Comparison of ENCODE assay signal across 9 mouse cellular contexts in the genomic region with DNA sequence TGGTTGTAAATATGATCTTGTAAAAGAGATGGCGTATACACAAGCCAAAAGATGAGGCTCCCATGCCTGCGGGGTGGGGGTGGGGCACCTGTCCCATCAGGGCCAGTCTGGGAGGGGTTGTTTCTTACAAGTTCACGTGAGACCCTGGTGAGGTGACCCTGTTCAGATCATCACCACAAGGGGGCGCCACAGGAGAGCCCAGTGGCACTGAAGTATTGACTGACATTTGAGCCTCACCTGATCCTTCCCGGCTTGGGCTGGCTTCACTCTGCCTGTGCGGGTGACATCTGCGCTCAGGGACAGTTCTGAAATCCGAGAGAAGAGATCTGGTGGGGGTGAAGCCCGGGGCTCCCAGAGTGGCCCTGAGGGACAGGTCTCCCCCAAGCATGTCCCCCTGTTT. TPM values are rescaled to one million over a fixed set of nuclear protein-coding genes. Genes with fewer than 3 reads are reported as not detected.
DNase-seq lines count a peak whose midpoint lies in the region; ATAC-seq and TF ChIP-seq lines count a peak whose summit lies in the region.
"Had no signal": no experiment of that assay in that cellular context is flagged by ENCODE, and none has a peak within 500 bp of the region (broad histone marks: within the 10 kb centered on the region; RNA-seq: fewer than 3 reads in every experiment).

No protein-coding gene starts in this region.

- no peaks in the 10 kb centered on the region for H3K79me2 ChIP-seq in liver, adult 2 months (ENCODE audit: control insufficient read depth, insufficient read depth, low read length)

- intact Hi-C loops in gastrocnemius, postnatal 14 days (cut with DNase I; ENCODE audit: low total_unique reads): no loop called here
- intact Hi-C loops in left cerebral cortex, postnatal 36 days (cut with DNase I): no loop called here

- no peak overlapping the region for H3K4me2 ChIP-seq in intestine, embryonic 14.5 days (ENCODE audit: low read length)
- no peak overlapping the region for H3K4me2 ChIP-seq in intestine, embryonic 16.5 days (ENCODE audit: low read depth, low read length)
- H3K4me2 ChIP-seq: neural tube, embryonic 12.5 days had no signal

- H3K4me3 ChIP-seq in intestine, embryonic 14.5 days (ENCODE audit: low read depth, low read length): no peak overlapping the region
- no peak overlapping the region for H3K4me3 ChIP-seq in intestine, embryonic 16.5 days (ENCODE audit: low read length)
- no peak overlapping the region for H3K4me3 ChIP-seq in E14TG2a.4 (replicated peaks; ENCODE audit: low read length)
- H3K4me3 ChIP-seq in liver, adult 2 months (ENCODE audit: insufficient read depth, low read depth, low read length): no peak overlapping the region
- no peak overlapping the region for H3K4me3 ChIP-seq in small intestine, adult 2 months (ENCODE audit: low read depth, low read length)
- H3K4me3 ChIP-seq: neural tube, embryonic 12.5 days had no signal

- H3K9ac ChIP-seq in intestine, embryonic 14.5 days (ENCODE audit: low read length): no peak overlapping the region
- H3K9ac ChIP-seq in intestine, embryonic 16.5 days (ENCODE audit: low read depth, low read length): no peak overlapping the region
- H3K9ac ChIP-seq in liver, adult 2 months (ENCODE audit: low read depth, low read length): no peak overlapping the region
- H3K9ac ChIP-seq: neural tube, embryonic 12.5 days had no signal

- TF ChIP-seq CTCF in E14TG2a.4 (conservative IDR thresholded peaks at IDR 0.05; ENCODE audit: low read length): peak; percentile 62
- peak; percentile 58 for TF ChIP-seq CTCF in brain, embryonic 14.5 days (IDR thresholded peaks at IDR 0.05; ENCODE audit: borderline replicate concordance, extremely low read depth, insufficient read depth, insufficient read length)
- peak; percentile 83 for TF ChIP-seq CTCF in liver, adult 2 months (IDR thresholded peaks at IDR 0.05; ENCODE audit: low read depth, low read length)
- peak; percentile 65; the same call in 1 of the 2 replicates for TF ChIP-seq CTCF in small intestine, adult 2 months (IDR thresholded peaks at IDR 0.05; ENCODE audit: extremely low read depth, insufficient read length, insufficient replicate concordance, low read depth, low read length)

- no peak; the same call in 1 of the 2 replicates for ATAC-seq in intestine, embryonic 14.5 days (replicated peaks; ENCODE audit: low FRiP score, low TSS enrichment, low read depth)
- ATAC-seq in intestine, embryonic 16.5 days: no peak

- TF ChIP-seq POLR2A in brain, embryonic 14.5 days (IDR thresholded peaks at IDR 0.05; ENCODE audit: borderline replicate concordance, extremely low read depth, insufficient read depth, insufficient read length, poor library complexity, severe bottlenecking): no peak
- TF ChIP-seq POLR2A in liver, adult 2 months (IDR thresholded peaks at IDR 0.05; ENCODE audit: extremely low read depth, insufficient read depth, low read length): no peak
- TF ChIP-seq POLR2A in small intestine, adult 2 months (IDR thresholded peaks at IDR 0.05; ENCODE audit: low read depth, low read length): no peak

- DNase-seq in intestine, embryonic 14.5 days (ENCODE audit: low spot score): peak; percentile 87
- no peak for DNase-seq in brain, embryonic 14.5 days (ENCODE audit: low read depth)
- peak; percentile 76 for DNase-seq in gastrocnemius, postnatal 14 days
- DNase-seq in liver, adult 2 months (ENCODE audit: extremely low read depth, low read depth, low spot score): peak; percentile 12
- DNase-seq in left cerebral cortex, postnatal 36 days (ENCODE audit: low spot score in 2 of 2): no peak

- 15% methylated on average over 9 of the region's 9 CpGs for WGBS in intestine, embryonic 14.5 days
- WGBS in intestine, embryonic 16.5 days: 15% methylated on average over 9 of the region's 9 CpGs
- WGBS in liver, adult 2 months: 19% methylated on average over 9 of the region's 9 CpGs
- WGBS in small intestine, adult 2 months: 17% methylated on average over 9 of the region's 9 CpGs

- H3K9me3 ChIP-seq in intestine, embryonic 14.5 days (ENCODE audit: control insufficient read depth, low read length): no peaks in the 10 kb centered on the region
- no peaks in the 10 kb centered on the region for H3K9me3 ChIP-seq in intestine, embryonic 16.5 days (ENCODE audit: control insufficient read depth, low read length)
- H3K9me3 ChIP-seq in E14TG2a.4 (ENCODE audit: low read length): no peaks in the 10 kb centered on the region
- H3K9me3 ChIP-seq: neural tube, embryonic 12.5 days had no signal

- H3K4me1 ChIP-seq in intestine, embryonic 14.5 days (replicated peaks; ENCODE audit: control insufficient read depth, insufficient read depth, low read length): no peaks in the 10 kb centered on the region; the same call in 1 of the 2 replicates
- peaks cover 1% of the 10 kb centered on the region; the same call in 1 of the 2 replicates for H3K4me1 ChIP-seq in intestine, embryonic 16.5 days (ENCODE audit: control insufficient read depth, insufficient read depth, low read length)
- peaks cover 15% of the 10 kb centered on the region for H3K4me1 ChIP-seq in E14TG2a.4 (replicated peaks; ENCODE audit: low read depth, low read length)
- H3K4me1 ChIP-seq in liver, adult 2 months (ENCODE audit: control insufficient read depth, insufficient read depth, low read length): no peaks in the 10 kb centered on the region
- H3K4me1 ChIP-seq in small intestine, adult 2 months (ENCODE audit: control insufficient read depth, insufficient read depth, insufficient read length, low read length): no peaks in the 10 kb centered on the region

- H3K27me3 ChIP-seq in intestine, embryonic 14.5 days (replicated peaks; ENCODE audit: control insufficient read depth, insufficient read depth, low read length): 0 out of 2 replicates have a peak, but pooled peaks cover 3% of the 10 kb centered on the region
- H3K27me3 ChIP-seq in intestine, embryonic 16.5 days (replicated peaks; ENCODE audit: control insufficient read depth, insufficient read depth, low read length): no peaks in the 10 kb centered on the region
- H3K27me3 ChIP-seq in E14TG2a.4 (ENCODE audit: insufficient read depth, low read length): peaks cover 4% of the 10 kb centered on the region; the same call in 1 of the 2 replicates
- H3K27me3 ChIP-seq in liver, adult 2 months (ENCODE audit: control insufficient read depth, insufficient read depth, low read length): no peaks in the 10 kb centered on the region
- H3K27me3 ChIP-seq in small intestine, adult 2 months (ENCODE audit: control insufficient read depth, insufficient read depth, low read length): no peaks in the 10 kb centered on the region
- H3K27me3 ChIP-seq: neural tube, embryonic 12.5 days had no signal

- no peaks in the 10 kb centered on the region for H3K36me3 ChIP-seq in intestine, embryonic 14.5 days (ENCODE audit: control insufficient read depth, insufficient read depth, low read length)
- no peaks in the 10 kb centered on the region for H3K36me3 ChIP-seq in intestine, embryonic 16.5 days (ENCODE audit: control insufficient read depth, insufficient read depth, low read length)
- H3K36me3 ChIP-seq in E14TG2a.4 (ENCODE audit: insufficient read depth, low read length): no peaks in the 10 kb centered on the region
- H3K36me3 ChIP-seq in liver, adult 2 months (ENCODE audit: control insufficient read depth, insufficient read depth, low read length): no peaks in the 10 kb centered on the region
- H3K36me3 ChIP-seq in small intestine, adult 2 months (ENCODE audit: control insufficient read depth, insufficient read depth, low read length): no peaks in the 10 kb centered on the region
- H3K36me3 ChIP-seq: neural tube, embryonic 12.5 days had no signal

- H3K27ac ChIP-seq in intestine, embryonic 14.5 days (ENCODE audit: low read depth): no peak overlapping the region
- no peak overlapping the region for H3K27ac ChIP-seq in intestine, embryonic 16.5 days (ENCODE audit: low read length)
- no peak overlapping the region for H3K27ac ChIP-seq in liver, adult 2 months (replicated peaks; ENCODE audit: insufficient read depth, low read depth, low read length)
- H3K27ac ChIP-seq in small intestine, adult 2 months (ENCODE audit: insufficient read depth, low read depth, low read length): no peak overlapping the region
- H3K27ac ChIP-seq: neural tube, embryonic 12.5 days had no signal

RNA-seq across cellular contexts. Expression of a gene that starts 10.9 kb away (rescaled TPM):
- polyA plus RNA-seq in intestine, embryonic 14.5 days (2014; fragmentation: Nextera tagmentation; extraction: Ambion mirVana): 2.2 TPM in 2 replicates
- 4.4 and 5.9 TPM in 2 replicates for polyA plus RNA-seq in intestine, embryonic 16.5 days (2015; fragmentation: Nextera tagmentation; extraction: Ambion mirVana)
- 0.11 and 0.14 TPM in 2 replicates for polyA plus RNA-seq in brain, embryonic 14.5 days (2012; rRNA removed)
- total RNA-seq in gastrocnemius, postnatal 14 days (2021): under 1 TPM; 0.13 to 0.14 TPM
- total RNA-seq in liver, adult 2 months (2014; rRNA removed): 0.09 TPM in 1 of 2 replicates, not detected in the other
- polyA plus RNA-seq in liver, adult 2 months (2012; rRNA removed): 0.12 and 0.20 TPM in 2 replicates
- 0.35 and 0.77 TPM in 2 replicates for polyA plus RNA-seq in small intestine, adult 2 months (2012; rRNA removed)
- not detected for total RNA-seq in left cerebral cortex, postnatal 36 days (2021)

RNA-seq across cellular contexts. Expression of a gene that starts 20.7 kb away (rescaled TPM):
- polyA plus RNA-seq in intestine, embryonic 14.5 days (2014; fragmentation: Nextera tagmentation; extraction: Ambion mirVana): 0.07 TPM in 1 of 2 replicates, not detected in the other
- 0.07 TPM in 2 replicates for polyA plus RNA-seq in intestine, embryonic 16.5 days (2015; fragmentation: Nextera tagmentation; extraction: Ambion mirVana)
- 0.04 TPM in 1 of 2 replicates, not detected in the other for polyA plus RNA-seq in brain, embryonic 14.5 days (2012; rRNA removed)
- not detected for total RNA-seq in gastrocnemius, postnatal 14 days (2021)
- total RNA-seq in liver, adult 2 months (2014; rRNA removed): not detected in 2 replicates
- not detected in 2 replicates for polyA plus RNA-seq in liver, adult 2 months (2012; rRNA removed)
- polyA plus RNA-seq in small intestine, adult 2 months (2012; rRNA removed): not detected in 2 replicates
- total RNA-seq in left cerebral cortex, postnatal 36 days (2021): 1 to 10 TPM in 1 of 2 experiments, under 1 TPM in 1; 0.34 to 1.2 TPM
- polyA plus RNA-seq: neural tube, embryonic 12.5 days had no signal

RNA-seq across cellular contexts. Expression of a gene that starts 47.3 kb away (rescaled TPM):
- polyA plus RNA-seq in intestine, embryonic 14.5 days (2014; fragmentation: Nextera tagmentation; extraction: Ambion mirVana): 0.09 TPM in 1 of 2 replicates, not detected in the other
- polyA plus RNA-seq in intestine, embryonic 16.5 days (2015; fragmentation: Nextera tagmentation; extraction: Ambion mirVana): 0.51 and 0.56 TPM in 2 replicates
- polyA plus RNA-seq in brain, embryonic 14.5 days (2012; rRNA removed): 0.01 and 0.05 TPM in 2 replicates
- total RNA-seq in gastrocnemius, postnatal 14 days (2021): 1 to 10 TPM; 1.3 to 1.9 TPM
- not detected in 2 replicates for total RNA-seq in liver, adult 2 months (2014; rRNA removed)
- not detected in 2 replicates for polyA plus RNA-seq in liver, adult 2 months (2012; rRNA removed)
- not detected in 2 replicates for polyA plus RNA-seq in small intestine, adult 2 months (2012; rRNA removed)
- not detected for total RNA-seq in left cerebral cortex, postnatal 36 days (2021)
- polyA plus RNA-seq: neural tube, embryonic 12.5 days had no signal

Comparison
In these comparisons a context has a peak if more than half of its experiments do, and no peak if none do; other contexts are left out.
1. DNase-seq: peak in intestine, embryonic 14.5 days (single experiment), gastrocnemius, postnatal 14 days (single experiment) and liver, adult 2 months (single experiment); none in brain, embryonic 14.5 days (single experiment) and left cerebral cortex, postnatal 36 days (0 of 2).
2. Peak in every context shown above with its lines, with median percentiles within 50 percentile points of each other: CTCF ChIP-seq.